Mouse (Mus musculus): ENCODE measurements around the gene Msantd2. TPM values are rescaled to one million over a fixed set of nuclear protein-coding genes. Genes with fewer than 3 reads are reported as not detected.

Gene Msantd2
- polyA plus RNA-seq, 1 experiment = 16.6 TPM

DNA sequence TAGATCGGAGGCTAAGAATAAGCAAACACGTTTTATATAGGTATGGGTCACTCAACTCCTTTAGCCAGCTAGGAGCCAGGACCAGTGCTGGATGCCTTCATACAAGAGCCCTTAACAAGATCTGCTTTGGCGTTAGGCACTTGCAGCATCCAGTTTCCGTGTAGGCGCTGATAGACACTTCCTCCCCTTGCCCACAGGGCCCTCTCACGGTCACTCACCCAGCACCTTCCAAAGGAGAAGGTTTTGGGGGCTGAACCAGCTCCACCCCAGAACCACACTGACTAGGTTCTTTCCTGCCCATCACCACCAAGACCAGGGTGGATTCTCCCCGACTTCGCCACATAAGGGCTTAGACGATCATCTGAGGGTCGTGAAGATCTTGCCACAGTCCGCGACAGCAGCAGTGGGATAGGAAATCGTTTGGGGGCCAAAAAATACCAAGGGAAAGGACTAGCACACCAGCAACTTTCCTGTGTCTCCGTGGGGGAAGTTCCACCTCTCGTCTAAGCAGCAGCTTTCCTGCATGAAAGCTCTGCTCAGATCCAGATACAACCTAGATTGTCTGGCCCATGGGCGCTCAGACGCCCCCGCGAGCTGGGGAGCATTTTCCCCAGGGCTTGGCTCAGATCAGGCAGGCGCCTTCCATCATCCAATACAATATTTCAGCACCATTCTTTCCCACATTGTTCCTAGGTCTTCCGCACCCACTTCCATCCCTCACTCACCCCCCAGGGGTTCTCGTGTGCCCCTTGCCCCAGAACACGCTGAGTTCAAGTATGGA is 62.8 kb downstream of the Msantd2 start:
- Histone ChIP-seq H3K27ac (ENCODE audit: control insufficient read depth, insufficient read depth, low read depth, low read length) (no peak overlapping the region), H3K4me1 (ENCODE audit: control insufficient read depth, insufficient read depth, low read length) (peaks cover 4% of the 10 kb centered on the region; the same call in 1 of the 2 replicates), H3K4me3 (ENCODE audit: control insufficient read depth, low read depth, low read length) (peak overlapping the region; percentile 35), H3K36me3 (ENCODE audit: control insufficient read depth, insufficient read depth, low read length) (no peaks in the 10 kb centered on the region), H3K27me3 (ENCODE audit: control insufficient read depth, insufficient read depth, low read length) (no peaks in the 10 kb centered on the region)
- TF ChIP-seq POLR2A (IDR thresholded peaks at IDR 0.05; ENCODE audit: control insufficient read depth, low read depth, low read length) (no peak), CTCF (IDR thresholded peaks at IDR 0.05; ENCODE audit: control insufficient read depth, insufficient read depth, insufficient replicate concordance, low read depth, low read length) (no peak)

DNA sequence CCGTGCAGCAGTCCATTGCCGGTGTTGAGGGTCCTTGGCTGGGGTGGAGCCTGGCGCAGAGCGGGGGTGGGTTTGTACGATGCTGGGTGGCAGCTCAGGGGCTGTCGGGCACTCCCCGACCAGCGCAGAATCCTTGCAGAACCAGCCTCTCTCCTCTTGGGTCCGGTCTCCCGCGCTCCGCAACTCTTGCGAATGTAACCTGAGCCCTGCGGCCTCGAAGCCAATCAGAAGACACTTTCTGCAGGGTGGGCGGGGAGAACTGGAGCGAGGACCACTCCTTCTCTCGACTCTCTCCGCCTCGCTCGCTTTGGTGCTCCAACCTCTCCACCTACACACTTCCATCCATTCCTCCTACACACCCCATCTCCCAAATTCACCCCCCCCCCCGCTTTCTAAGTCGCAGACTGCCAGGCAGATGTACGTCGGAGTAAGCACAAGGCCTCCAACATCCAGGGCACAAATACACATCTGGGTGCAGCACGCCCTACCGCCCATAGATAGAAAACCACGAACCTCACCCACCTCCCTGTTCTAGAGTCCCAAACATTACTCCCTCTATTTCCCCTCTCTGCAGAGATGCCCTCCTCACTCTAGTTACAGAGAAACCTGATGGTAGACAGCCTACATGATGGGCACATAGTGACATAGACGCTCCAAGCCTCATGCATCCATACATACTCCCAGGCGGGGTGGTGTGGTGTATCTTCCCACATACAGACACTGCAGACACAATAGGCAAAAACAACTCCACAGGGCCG is 63.6 kb downstream of the Msantd2 start, which contains the start of gene Nrgn:
Nrgn (minus strand) TSS at position 369 of the 758 bp plus-strand sequence.
- no peaks in the 10 kb centered on the region for H3K36me3 ChIP-seq (ENCODE audit: control insufficient read depth, insufficient read depth, low read length)
- H3K27ac ChIP-seq (ENCODE audit: control insufficient read depth, insufficient read depth, low read depth, low read length) = no peak within 1 kb of the TSS
- peak within 1 kb of the TSS; percentile 35 for H3K4me3 ChIP-seq (ENCODE audit: control insufficient read depth, low read depth, low read length)
- H3K4me1 ChIP-seq (ENCODE audit: control insufficient read depth, insufficient read depth, low read length) = peaks cover 4% of the 10 kb centered on the region; the same call in 1 of the 2 replicates
- H3K27me3 ChIP-seq (ENCODE audit: control insufficient read depth, insufficient read depth, low read length) = no peaks in the 10 kb centered on the region
- TF ChIP-seq CTCF (IDR thresholded peaks at IDR 0.05; ENCODE audit: control insufficient read depth, insufficient read depth, insufficient replicate concordance, low read depth, low read length) (no peak), POLR2A (IDR thresholded peaks at IDR 0.05; ENCODE audit: control insufficient read depth, low read depth, low read length) (no peak)

DNA sequence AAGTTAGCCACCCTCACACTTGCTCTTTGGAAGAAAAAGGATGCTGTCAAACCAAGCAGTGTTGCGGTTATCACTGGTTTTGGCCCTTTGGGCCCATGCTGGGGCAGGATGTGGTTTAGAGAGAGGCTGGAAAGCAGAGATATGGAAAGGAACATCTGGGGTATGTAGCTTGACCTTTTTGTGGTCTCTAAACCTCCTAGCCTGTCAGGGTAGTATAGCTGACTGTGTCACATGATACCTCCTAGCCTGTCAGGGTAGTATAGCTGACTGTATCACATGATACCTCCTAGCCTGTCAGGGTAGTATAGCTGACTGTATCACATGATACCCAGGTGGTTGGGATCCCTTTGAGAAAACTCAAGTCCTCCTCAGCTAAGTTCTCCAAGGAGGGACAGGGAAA is 65.2 kb downstream of the Msantd2 start:
- no peaks in the 10 kb centered on the region for H3K27me3 ChIP-seq (ENCODE audit: control insufficient read depth, insufficient read depth, low read length)
- H3K4me3 ChIP-seq (ENCODE audit: control insufficient read depth, low read depth, low read length) = no peak overlapping the region
- peaks cover 4% of the 10 kb centered on the region; the same call in 1 of the 2 replicates for H3K4me1 ChIP-seq (ENCODE audit: control insufficient read depth, insufficient read depth, low read length)
- TF ChIP-seq POLR2A (IDR thresholded peaks at IDR 0.05; ENCODE audit: control insufficient read depth, low read depth, low read length) (no peak), CTCF (IDR thresholded peaks at IDR 0.05; ENCODE audit: control insufficient read depth, insufficient read depth, insufficient replicate concordance, low read depth, low read length) (no peak)
- H3K36me3 ChIP-seq (ENCODE audit: control insufficient read depth, insufficient read depth, low read length) = no peaks in the 10 kb centered on the region
- H3K27ac ChIP-seq (ENCODE audit: control insufficient read depth, insufficient read depth, low read depth, low read length) = no peak overlapping the region

DNA sequence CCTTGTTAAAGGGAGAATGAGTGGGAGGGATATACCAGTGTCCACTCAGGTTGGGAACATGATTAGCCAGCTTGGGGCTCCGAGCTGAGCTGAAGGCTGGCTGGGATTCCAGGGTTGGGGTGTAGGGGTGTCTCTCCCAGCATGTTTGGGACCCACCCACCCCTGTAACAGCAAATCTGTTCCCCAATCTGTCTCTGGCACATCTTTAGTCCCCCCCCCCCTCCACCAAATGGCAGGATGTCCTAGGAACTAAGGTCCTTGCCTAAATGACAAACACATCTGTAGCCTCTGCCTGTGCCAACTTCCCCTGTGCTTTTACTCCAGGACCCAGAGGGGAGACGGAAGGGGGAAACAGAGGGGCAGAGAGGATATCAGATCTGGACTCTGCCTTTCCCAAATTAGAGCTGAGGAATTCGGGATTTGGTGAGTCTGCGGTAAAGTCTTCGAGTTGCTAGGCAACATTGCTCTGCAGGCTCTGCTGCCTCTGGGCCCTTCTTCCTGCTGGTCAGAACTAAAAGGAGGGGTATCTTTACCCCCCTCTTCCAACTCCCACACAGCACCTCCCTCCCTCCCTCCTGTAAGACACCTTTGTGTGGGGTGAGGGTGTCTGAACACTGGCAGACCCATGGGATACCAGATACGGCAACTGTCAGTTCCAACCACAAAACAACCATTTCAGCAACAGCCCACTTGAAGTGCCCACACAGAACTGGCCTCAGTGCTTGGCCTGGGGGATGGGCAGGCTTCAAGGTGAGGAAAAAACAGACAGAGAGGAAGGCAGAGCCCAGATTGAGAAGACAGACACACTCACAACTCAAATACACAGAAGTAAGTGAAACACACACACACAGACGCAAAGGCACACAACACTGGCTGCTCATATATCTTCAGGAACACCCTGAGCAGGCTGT is 66.0 kb downstream of the Msantd2 start, which contains the start of gene Siae:
Siae (plus strand) TSS at position 861 of the 911 bp plus-strand sequence.
- no peak within 1 kb of the TSS for H3K27ac ChIP-seq (ENCODE audit: control insufficient read depth, insufficient read depth, low read depth, low read length)
- H3K36me3 ChIP-seq (ENCODE audit: control insufficient read depth, insufficient read depth, low read length) = no peaks in the 10 kb centered on the region
- TF ChIP-seq POLR2A (IDR thresholded peaks at IDR 0.05; ENCODE audit: control insufficient read depth, low read depth, low read length) (no peak), CTCF (IDR thresholded peaks at IDR 0.05; ENCODE audit: control insufficient read depth, insufficient read depth, insufficient replicate concordance, low read depth, low read length) (no peak)
- H3K4me1 ChIP-seq (ENCODE audit: control insufficient read depth, insufficient read depth, low read length) = peaks cover 4% of the 10 kb centered on the region; the same call in 1 of the 2 replicates
- H3K27me3 ChIP-seq (ENCODE audit: control insufficient read depth, insufficient read depth, low read length) = no peaks in the 10 kb centered on the region
- H3K4me3 ChIP-seq (ENCODE audit: control insufficient read depth, low read depth, low read length) = no peak within 1 kb of the TSS

DNA sequence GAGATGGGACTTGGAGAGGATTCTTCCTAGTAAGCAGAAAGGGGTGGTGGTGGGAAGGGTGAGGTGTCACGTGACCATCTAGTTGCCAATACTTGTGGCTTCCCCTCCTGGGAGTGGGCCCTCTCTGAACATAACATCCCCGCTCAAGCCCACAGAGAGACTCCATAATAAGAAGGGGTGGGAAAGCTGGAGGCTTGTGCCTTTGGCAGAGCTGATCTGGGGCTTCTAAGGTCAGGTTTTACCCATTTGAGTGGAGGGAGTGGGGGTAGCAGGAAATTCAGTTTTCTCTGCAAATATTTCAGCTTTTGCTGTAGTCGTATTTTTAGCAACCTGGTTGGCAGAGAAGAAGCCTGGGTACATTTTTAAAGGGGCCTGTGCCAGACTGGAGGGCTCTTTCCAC is 67.2 kb downstream of the Msantd2 start:
- Histone ChIP-seq H3K4me1 (ENCODE audit: control insufficient read depth, insufficient read depth, low read length) (peaks cover 4% of the 10 kb centered on the region; the same call in 1 of the 2 replicates), H3K4me3 (ENCODE audit: control insufficient read depth, low read depth, low read length) (no peak overlapping the region), H3K27ac (ENCODE audit: control insufficient read depth, insufficient read depth, low read depth, low read length) (no peak overlapping the region), H3K27me3 (ENCODE audit: control insufficient read depth, insufficient read depth, low read length) (no peaks in the 10 kb centered on the region), H3K36me3 (ENCODE audit: control insufficient read depth, insufficient read depth, low read length) (no peaks in the 10 kb centered on the region)
- no peak for TF ChIP-seq POLR2A (IDR thresholded peaks at IDR 0.05; ENCODE audit: control insufficient read depth, low read depth, low read length)
- TF ChIP-seq CTCF (IDR thresholded peaks at IDR 0.05; ENCODE audit: control insufficient read depth, insufficient read depth, insufficient replicate concordance, low read depth, low read length) = no peak

DNA sequence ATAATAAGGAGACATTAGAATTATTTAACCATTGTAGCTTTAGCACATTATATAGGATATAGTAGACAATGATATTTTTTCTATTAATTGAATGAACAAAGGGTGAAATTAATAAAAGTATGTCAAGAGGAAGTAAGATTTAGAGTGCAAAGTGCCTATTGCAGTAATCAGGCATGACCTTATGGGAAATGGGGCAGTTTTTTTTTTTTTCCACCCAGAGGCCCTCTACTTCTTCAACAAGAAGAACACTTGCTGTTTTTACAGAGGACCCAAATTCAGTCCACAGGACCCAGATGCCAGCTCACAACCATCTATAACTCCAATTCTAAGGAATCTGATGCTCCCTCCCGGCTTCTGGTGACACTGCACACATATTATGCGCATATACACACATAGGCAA is 71.5 kb downstream of the Msantd2 start:
- no peaks in the 10 kb centered on the region for H3K4me1 ChIP-seq (ENCODE audit: control insufficient read depth, insufficient read depth, low read length)
- no peak overlapping the region for H3K27ac ChIP-seq (ENCODE audit: control insufficient read depth, insufficient read depth, low read depth, low read length)
- TF ChIP-seq CTCF (IDR thresholded peaks at IDR 0.05; ENCODE audit: control insufficient read depth, insufficient read depth, insufficient replicate concordance, low read depth, low read length) (no peak), POLR2A (IDR thresholded peaks at IDR 0.05; ENCODE audit: control insufficient read depth, low read depth, low read length) (no peak)
- H3K27me3 ChIP-seq (ENCODE audit: control insufficient read depth, insufficient read depth, low read length) = no peaks in the 10 kb centered on the region
- no peak overlapping the region for H3K4me3 ChIP-seq (ENCODE audit: control insufficient read depth, low read depth, low read length)
- H3K36me3 ChIP-seq (ENCODE audit: control insufficient read depth, insufficient read depth, low read length) = no peaks in the 10 kb centered on the region

Measured in testis, adult 2 months (tissue).